Mouse (Mus musculus) left cerebral cortex, adult 18-20 months (tissue): ENCODE data around the gene Pomc. TPM values are rescaled to one million over a fixed set of nuclear protein-coding genes. Genes with fewer than 3 reads are reported as not detected.
A peak's percentile ranks its signal among the peaks of the same experiment; 100 is the strongest.
"Not testable (repeated sequence)": the region's sequence is repeated elsewhere in the genome, so short reads cannot be mapped to it uniquely, and the experiment has no call there.

Source experiments
- DNase-seq, 2 experiments: peaks; one replicate each; pipeline ENCODE4 v3.0.0; 2021 to 2022; ENCODE audit warnings: low spot score in 2 of 2, mixed read lengths in 1 of 2
- total RNA-seq, 2 experiments: library from RNA; stranded (reverse); gene quantifications; 2 replicates each; pipeline ENCODE4 v1.2.3; 2021

The Pomc gene
- total RNA-seq, 2 experiments from 2014 or later = 1.6 to 1.7 TPM

DNA sequence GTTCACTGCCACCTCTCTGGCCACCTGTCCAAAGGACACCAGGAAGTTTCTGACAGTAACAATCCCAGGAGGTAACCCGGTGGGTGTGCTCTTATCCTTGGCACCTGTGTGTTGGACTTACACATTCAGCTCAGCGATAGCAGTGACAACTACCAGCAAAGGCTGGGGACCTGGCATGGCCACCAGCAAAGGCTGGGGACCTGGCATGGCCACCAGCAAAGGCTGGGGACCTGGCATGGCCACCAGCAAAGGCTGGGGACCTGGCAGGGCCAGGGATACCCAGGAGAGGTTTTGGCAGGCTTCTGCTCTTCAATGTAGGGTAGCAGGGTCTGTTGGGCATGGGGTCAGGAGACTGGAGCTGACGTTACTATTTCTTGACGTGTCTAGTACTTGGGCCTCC, 12.4 kb downstream of the Pomc start:
- no peak for DNase-seq

DNA sequence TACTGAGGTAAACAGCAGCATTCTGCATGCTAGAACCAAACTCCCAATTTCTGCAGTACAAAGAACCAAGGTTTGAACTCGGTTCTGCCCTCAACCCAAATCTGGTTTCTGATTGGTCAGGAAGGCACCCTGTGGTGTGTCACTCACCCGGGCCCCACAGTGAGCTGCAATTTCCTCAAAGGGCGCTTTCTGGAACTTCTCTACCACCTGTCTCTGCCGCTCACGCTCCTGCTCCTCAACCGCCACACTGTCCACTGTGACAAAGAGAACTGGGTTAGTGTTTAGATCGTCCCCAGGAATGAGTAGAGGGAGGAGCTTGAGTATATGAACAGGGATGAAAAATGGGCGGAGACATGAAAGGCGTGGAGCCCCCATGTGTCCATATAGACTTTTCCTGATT, 13.6 kb downstream of the Pomc start:
- no peak for DNase-seq

DNA sequence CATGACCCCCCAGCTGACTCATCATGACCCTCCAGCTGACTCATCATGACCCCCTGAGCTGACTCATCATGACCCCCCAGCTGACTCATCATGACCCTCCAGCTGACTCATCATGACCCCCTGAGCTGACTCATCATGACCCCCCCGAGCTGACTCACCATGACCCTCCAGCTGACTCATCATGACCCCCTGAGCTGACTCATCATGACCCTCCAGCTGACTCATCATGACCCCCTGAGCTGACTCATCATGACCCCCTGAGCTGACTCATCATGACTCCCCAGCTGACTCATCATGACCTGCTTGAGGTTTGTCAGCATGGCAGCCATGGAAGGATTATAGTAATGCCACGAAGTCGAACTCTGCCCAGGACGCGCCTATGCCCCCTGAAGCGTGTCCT, 18.4 kb downstream of the Pomc start:
- not testable (repeated sequence) for DNase-seq

DNA sequence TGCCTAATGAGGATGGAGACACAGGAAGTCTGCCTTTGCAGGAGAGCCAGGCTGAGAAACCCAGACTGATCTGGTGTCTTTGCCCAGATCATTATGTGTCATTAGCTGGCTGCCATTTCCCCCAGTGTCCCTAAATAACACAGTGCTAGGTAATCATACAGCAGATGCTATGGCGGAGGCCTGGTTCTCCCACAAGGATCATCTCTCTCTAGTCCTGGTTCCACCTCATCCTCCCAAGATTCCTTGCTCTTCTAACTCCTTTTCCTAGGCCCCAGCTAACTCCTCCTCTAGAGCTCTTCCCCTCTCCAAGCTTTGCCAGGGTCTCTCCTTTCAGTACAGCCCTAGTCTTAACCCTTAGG, 26.2 kb downstream of the Pomc start:
- no peak for DNase-seq

- DNase-seq = peak; percentile 71
These were observed 26.8 kb downstream of the Pomc start for GRCm38 (mm10) chr12:3981350-3982131.

- DNase-seq = peak; percentile 52 to 70
These were observed 27.5 kb downstream of the Pomc start for GRCm38 (mm10) chr12:3982257-3982656.

GRCm38 (mm10) chr12:3983736-3984135, 29.0 kb downstream of the Pomc start:
- DNase-seq = peak; percentile 85 to 91

DNA sequence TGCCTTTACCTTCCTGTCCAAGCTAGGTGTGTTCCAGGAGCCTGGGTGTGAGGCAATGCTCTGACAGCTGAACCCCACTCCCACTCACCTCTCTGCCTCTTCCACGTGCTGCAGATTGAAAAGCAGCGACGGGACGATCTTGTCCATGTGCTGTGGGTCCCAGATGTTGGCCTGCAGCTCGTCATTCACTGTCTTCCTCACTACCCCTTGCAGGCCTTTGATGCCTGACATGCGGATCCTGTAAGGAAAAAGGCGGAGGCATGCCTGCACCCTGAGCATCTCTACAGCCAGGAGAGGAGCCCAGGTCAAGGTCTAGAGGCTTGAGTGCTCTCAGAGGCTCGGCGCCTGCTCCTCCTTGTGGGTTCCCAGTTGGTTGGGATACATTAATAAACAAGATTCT, 29.7 kb downstream of the Pomc start:
- no peak for DNase-seq

DNA sequence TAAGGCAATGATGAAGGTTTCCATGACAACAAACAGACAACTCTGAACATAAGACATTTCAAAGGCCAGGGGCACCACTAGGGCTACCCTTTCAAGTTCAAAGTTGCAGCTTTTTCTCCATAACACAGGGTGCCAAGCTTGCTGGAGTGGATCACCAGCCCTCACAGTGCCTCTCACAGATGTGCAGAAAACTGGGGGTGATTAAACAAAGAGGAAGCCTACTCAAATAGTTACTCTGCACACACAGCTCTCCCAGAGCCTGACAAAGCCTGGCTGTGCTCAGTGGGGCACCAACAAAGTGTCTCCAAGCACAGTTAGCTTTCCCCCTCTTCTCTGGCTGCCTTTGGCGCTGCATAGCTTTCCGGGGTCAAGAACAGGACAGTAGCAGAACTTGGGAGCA, 35.2 kb downstream of the Pomc start:
- DNase-seq = no peak

DNA sequence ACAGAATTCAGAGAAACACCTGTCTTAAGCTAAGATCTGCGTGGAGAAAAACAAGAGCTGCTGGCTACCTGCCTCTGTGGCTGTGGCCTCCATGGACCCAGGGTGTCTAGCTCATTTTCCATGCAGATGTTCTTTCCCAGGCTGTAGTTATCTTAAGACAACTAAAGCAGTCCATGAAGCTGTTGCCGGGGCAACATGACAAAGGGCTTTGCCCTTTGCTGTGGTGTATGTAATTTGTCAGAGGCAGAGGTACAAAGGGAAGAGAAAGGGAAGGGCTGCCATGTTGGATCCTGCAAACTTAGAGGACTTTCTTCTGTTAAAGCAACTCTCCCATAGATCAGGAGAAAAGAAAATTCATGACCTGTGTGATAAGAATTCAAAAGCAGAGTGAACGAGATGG, 36.3 kb downstream of the Pomc start:
- no peak for DNase-seq

- no peak for DNase-seq
These were observed 42.0 kb downstream of the Pomc start for GRCm38 (mm10) chr12:3996749-3997148.

DNA sequence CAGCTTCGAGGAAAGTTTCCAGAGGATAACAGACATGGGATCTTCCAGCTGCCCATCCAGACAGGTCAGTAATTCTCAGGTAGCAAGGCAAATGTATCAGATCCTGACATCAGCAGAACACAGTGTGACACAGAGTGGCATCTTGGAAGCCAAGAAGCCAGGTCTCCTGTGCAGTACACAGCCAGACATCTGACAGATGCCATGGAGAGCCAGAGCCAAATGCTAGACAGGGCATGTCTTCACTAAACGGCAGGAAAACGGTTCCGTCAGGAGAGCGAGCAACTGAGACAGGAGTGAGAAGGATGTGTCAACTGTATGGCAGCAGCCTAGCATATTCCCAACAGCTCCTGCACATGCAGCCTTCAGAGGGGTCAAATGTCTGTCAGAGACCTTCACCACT, 45.7 kb downstream of the Pomc start:
- DNase-seq = no peak

GRCm38 (mm10) chr12:4004648-4005047, 49.9 kb downstream of the Pomc start:
- DNase-seq = no peak

DNA sequence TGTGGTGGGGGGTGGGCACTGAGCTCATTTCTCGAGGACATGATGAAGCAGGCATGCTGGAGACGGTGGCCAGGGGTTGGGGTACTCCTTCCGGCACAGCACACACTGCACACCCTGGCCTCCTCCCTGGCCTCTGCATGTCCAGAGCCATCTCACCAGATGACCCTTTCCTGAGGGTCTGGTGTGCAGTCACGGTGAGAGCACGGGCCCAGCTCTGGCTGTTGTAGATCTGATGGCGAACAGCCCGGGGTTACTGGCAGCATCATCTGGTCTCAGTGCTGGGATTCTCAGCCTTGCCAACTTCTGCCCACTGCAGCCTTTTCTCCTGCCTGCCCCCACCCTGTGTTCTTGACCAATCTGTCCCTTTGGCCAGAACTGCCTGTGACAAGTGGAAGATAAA, 51.3 kb downstream of the Pomc start:
- peak; percentile 40 to 47 for DNase-seq

DNA sequence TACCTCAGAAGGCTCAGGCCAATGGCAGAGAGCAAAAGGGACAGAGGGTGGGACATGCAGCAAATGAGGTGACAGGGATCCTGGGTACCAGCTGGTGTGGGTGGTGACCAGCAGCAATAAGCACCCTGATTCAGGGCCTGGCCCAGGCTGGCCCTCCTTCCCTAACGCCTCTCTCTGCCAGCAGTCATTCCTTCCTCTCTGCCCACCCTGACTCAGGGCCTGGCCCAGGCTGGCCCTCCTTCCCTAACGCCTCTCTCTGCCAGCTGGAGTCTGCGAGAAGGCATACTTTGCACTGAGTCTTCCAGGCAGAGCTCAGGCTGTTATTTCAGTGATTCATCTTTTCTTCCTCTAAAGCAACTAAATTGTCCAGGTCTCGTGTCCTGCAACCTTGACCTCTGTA, 52.4 kb downstream of the Pomc start:
- DNase-seq = peak in 1 of 2 experiments; percentile 47

DNA sequence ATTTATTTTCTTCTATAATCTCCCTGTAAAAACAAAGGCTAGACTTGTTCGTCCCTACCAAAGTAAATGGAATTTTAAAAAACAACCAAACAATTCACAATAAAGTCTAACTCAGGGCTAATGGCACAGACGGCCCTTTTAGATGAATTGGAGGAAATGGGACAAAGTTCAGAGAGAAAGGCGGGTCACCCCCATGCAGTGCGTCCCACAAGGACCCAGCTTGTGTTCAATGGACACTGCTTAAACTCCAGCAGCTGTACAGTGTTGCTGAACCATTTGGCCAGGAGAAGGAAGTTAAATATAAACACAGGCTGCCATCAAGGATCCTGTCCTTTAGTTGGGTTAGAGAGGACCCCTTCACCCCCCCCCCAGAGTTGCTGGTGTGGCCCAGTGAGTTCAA, 53.0 kb downstream of the Pomc start:
- no peak for DNase-seq

DNA sequence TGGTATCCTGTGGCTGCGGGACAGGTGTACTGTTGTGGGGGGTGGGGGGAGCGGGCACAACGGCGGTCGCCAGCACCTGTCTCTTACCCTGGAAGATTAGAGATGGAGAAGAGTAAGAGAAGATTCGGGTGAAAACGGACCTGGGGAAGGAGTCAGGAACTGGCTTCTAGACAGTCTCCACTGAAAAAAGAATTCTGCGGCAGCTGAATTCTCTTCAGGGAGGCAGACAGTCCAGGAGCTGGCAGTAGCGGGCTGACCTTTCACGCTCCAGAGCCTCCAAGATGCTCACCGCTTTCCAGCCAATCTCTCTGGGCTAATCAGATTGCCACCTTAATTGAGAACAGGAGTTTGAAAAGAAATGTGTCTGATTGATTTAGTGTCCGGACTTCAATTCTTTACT, 54.0 kb downstream of the Pomc start:
- DNase-seq = no peak

Other genes starting within 250 kb of the Pomc start
- gene Dnmt3a, start 148.9 kb upstream of the Pomc start, total RNA-seq = 10 to 100 TPM; 86.7 to 94.0 TPM
- 100 to 1,000 TPM; 110 to 114 TPM for gene Efr3b, start 84.0 kb downstream of the Pomc start, total RNA-seq
- 10 to 100 TPM; 96.7 to 97.1 TPM for gene Dnajc27, start 127.6 kb downstream of the Pomc start, total RNA-seq
- gene Adcy3, start 178.2 kb downstream of the Pomc start, total RNA-seq = 10 to 100 TPM; 53.5 to 55.5 TPM